ENCODE assay signal across 9 mouse cellular contexts in genomic region chr9:77655181-77655934, GRCm38 (mm10). TPM values are rescaled to one million over a fixed set of nuclear protein-coding genes. Genes with fewer than 3 reads are reported as not detected.
DNase-seq lines count a peak whose midpoint lies in the region; ATAC-seq and TF ChIP-seq lines count a peak whose summit lies in the region.
"Had no signal": no experiment of that assay in that cellular context is flagged by ENCODE, and none has a peak within 500 bp of the region (broad histone marks: within the 10 kb centered on the region; RNA-seq: fewer than 3 reads in every experiment).

No protein-coding gene starts in this region.

- peak overlapping the region; percentile 64 to 86 for H3K4me3 ChIP-seq in ES-E14 (ENCODE audit: insufficient read depth in 1 of 2, low read depth in 1 of 2, low read length in 2 of 2, poor library complexity in 1 of 2, severe bottlenecking in 1 of 2)
- peak overlapping the region; percentile 63 for H3K4me3 ChIP-seq in forebrain, embryonic 15.5 days
- H3K4me3 ChIP-seq in hindbrain, embryonic 16.5 days (ENCODE audit: low read length) = peak overlapping the region; percentile 77

- H3K9me3 ChIP-seq in ES-E14 (ENCODE audit: control insufficient read depth, insufficient read depth, low read depth, low read length) = no peaks in the 10 kb centered on the region
- H3K9me3 ChIP-seq in forebrain, embryonic 15.5 days = no peaks in the 10 kb centered on the region
- no peaks in the 10 kb centered on the region for H3K9me3 ChIP-seq in hindbrain, embryonic 16.5 days (ENCODE audit: control insufficient read depth, low read length)

- peak; percentile 92 for ATAC-seq in forebrain, embryonic 15.5 days (replicated peaks)
- peak; percentile 96 for ATAC-seq in hindbrain, embryonic 16.5 days

- 0 out of 2 replicates have a peak, but pooled peaks cover 2% of the 10 kb centered on the region for H3K27me3 ChIP-seq in forebrain, embryonic 15.5 days
- H3K27me3 ChIP-seq in hindbrain, embryonic 16.5 days (replicated peaks; ENCODE audit: control insufficient read depth, insufficient read depth, low read length) = no peaks in the 10 kb centered on the region

- under 1% methylated on average over 85 of the region's 85 CpGs for WGBS in forebrain, embryonic 15.5 days
- under 1% methylated on average over 74 of the region's 85 CpGs for WGBS in hindbrain, embryonic 16.5 days

- H3K9ac ChIP-seq in ES-E14 (ENCODE audit: insufficient read depth, low read depth, low read length, poor library complexity, severe bottlenecking) = peak overlapping the region; percentile 54
- H3K9ac ChIP-seq in forebrain, embryonic 15.5 days (replicated peaks) = peak overlapping the region; percentile 52
- H3K9ac ChIP-seq in hindbrain, embryonic 16.5 days (ENCODE audit: low read depth, low read length) = peak overlapping the region; percentile 78

- no peaks in the 10 kb centered on the region for H3K36me3 ChIP-seq in ES-E14 (ENCODE audit: control insufficient read depth, insufficient read depth, low read length, poor library complexity, severe bottlenecking)
- H3K36me3 ChIP-seq in forebrain, embryonic 15.5 days = no peaks in the 10 kb centered on the region
- H3K36me3 ChIP-seq in hindbrain, embryonic 16.5 days (ENCODE audit: control insufficient read depth, insufficient read depth, low read length) = no peaks in the 10 kb centered on the region

- no peak for DNase-seq in ES-E14 (ENCODE audit: low read depth, low spot score)
- DNase-seq in cerebellum, adult 11 months = peak; percentile 10
- peak; percentile 14 for DNase-seq in left cerebral cortex, adult 11 months (ENCODE audit: low spot score)
- DNase-seq in lung, postnatal 36 days = peak; percentile 18
- DNase-seq in ovary, postnatal 36 days (ENCODE audit: low spot score) = peak; percentile 45
- peak; percentile 53 for DNase-seq in thymus, postnatal 4 days

- H3K27ac ChIP-seq in ES-E14 (ENCODE audit: insufficient read depth, low read depth, low read length, poor library complexity, severe bottlenecking) = no peak overlapping the region
- no peak overlapping the region for H3K27ac ChIP-seq in forebrain, embryonic 15.5 days (replicated peaks)
- 0 out of 2 replicates have a peak overlapping the region, but pooled peaks have one; percentile 61 for H3K27ac ChIP-seq in hindbrain, embryonic 16.5 days (ENCODE audit: low read depth, low read length)

- peak overlapping the region; percentile 97 for H3K4me2 ChIP-seq in forebrain, embryonic 15.5 days (replicated peaks)
- H3K4me2 ChIP-seq in hindbrain, embryonic 16.5 days (ENCODE audit: low read length) = peak overlapping the region; percentile 99

- peaks cover 0 to 2% of the 10 kb centered on the region in 2 experiments; a peak in 1 of 4 replicates for H3K4me1 ChIP-seq in ES-E14 (ENCODE audit: control insufficient read depth in 2 of 2, insufficient read depth in 2 of 2, low read length in 2 of 2, poor library complexity in 1 of 2)
- H3K4me1 ChIP-seq in forebrain, embryonic 15.5 days = no peaks in the 10 kb centered on the region
- H3K4me1 ChIP-seq in hindbrain, embryonic 16.5 days (ENCODE audit: control insufficient read depth, insufficient read depth, low read depth, low read length) = no peaks in the 10 kb centered on the region; the same call in 1 of the 2 replicates

- in situ Hi-C loops in ES-E14 (cut with MboI; ENCODE audit: low sequenced_read_pairs in 2 of 2, unreplicated experiment in 2 of 2) = no loop called here

TF ChIP-seq in ES-E14, 5 proteins besides CTCF, POLR2A, EP300 and RAD21:
- no peak for TF ChIP-seq ZC3H11A (IDR thresholded peaks at IDR 0.05; ENCODE audit: borderline replicate concordance, low read depth, low read length)
- no peak for TF ChIP-seq HCFC1 (IDR thresholded peaks at IDR 0.05; ENCODE audit: borderline replicate concordance, insufficient read depth, low read length)
- no peak for TF ChIP-seq MAFK (IDR thresholded peaks at IDR 0.05; ENCODE audit: insufficient read depth, low read depth, low read length)
- no peak for TF ChIP-seq CHD2 (IDR thresholded peaks at IDR 0.05; ENCODE audit: low read depth, low read length)
- no peak for TF ChIP-seq ZNF384 (IDR thresholded peaks at IDR 0.05; ENCODE audit: low read depth, low read length)

RNA-seq across cellular contexts. Expression of gene Klhl31, which starts 19.1 kb away (rescaled TPM):
- 0.04 and 0.05 TPM in 2 replicates for total RNA-seq in ES-E14 (2012; rRNA removed)
- polyA plus RNA-seq in forebrain, embryonic 15.5 days (2015; fragmentation: Nextera tagmentation; extraction: Ambion mirVana) = 0.08 and 0.13 TPM in 2 replicates
- 0.34 and 1.5 TPM in 2 replicates for polyA plus RNA-seq in hindbrain, embryonic 16.5 days (2015; fragmentation: Nextera tagmentation; extraction: Ambion mirVana)
- polyA plus RNA-seq: large intestine, adult 2 months had no signal
